ENCODE assay signal across 11 mouse cellular contexts in genomic region chr10:100022090-100022834, GRCm38 (mm10). TPM values are rescaled to one million over a fixed set of nuclear protein-coding genes. Genes with fewer than 3 reads are reported as not detected.
DNase-seq lines count a peak whose midpoint lies in the region; ATAC-seq lines count a peak whose summit lies in the region.
"Had no signal": no experiment of that assay in that cellular context is flagged by ENCODE, and none has a peak within 500 bp of the region (broad histone marks: within the 10 kb centered on the region; RNA-seq: fewer than 3 reads in every experiment).

No protein-coding gene starts in this region.

- H3K27ac ChIP-seq in hindbrain, embryonic 11.5 days (ENCODE audit: low read depth, low read length) = no peak overlapping the region
- no peak overlapping the region for H3K27ac ChIP-seq in hindbrain, embryonic 10.5 days
- H3K27ac ChIP-seq in forebrain, embryonic 11.5 days (ENCODE audit: low read depth, low read length) = peak overlapping the region; percentile 4; the same call in 1 of the 2 replicates
- no peak overlapping the region for H3K27ac ChIP-seq in hindbrain, embryonic 16.5 days (ENCODE audit: low read depth, low read length)
- H3K27ac ChIP-seq in neural tube, embryonic 14.5 days (ENCODE audit: low read depth, low read length) = no peak overlapping the region
- H3K27ac ChIP-seq: embryonic facial prominence, embryonic 13.5 days had no signal

- WGBS in hindbrain, embryonic 11.5 days = 35% methylated on average over 11 of the region's 11 CpGs
- 39% methylated on average over 11 of the region's 11 CpGs for WGBS in hindbrain, embryonic 10.5 days
- 26% methylated on average over 11 of the region's 11 CpGs for WGBS in forebrain, embryonic 11.5 days
- 20% methylated on average over 11 of the region's 11 CpGs for WGBS in hindbrain, embryonic 16.5 days
- 13% methylated on average over 11 of the region's 11 CpGs for WGBS in neural tube, embryonic 14.5 days

- peak; percentile 41 for ATAC-seq in hindbrain, embryonic 11.5 days (ENCODE audit: low FRiP score)
- ATAC-seq in forebrain, embryonic 11.5 days (replicated peaks; ENCODE audit: low FRiP score) = peak; percentile 63
- peak; percentile 72 for ATAC-seq in hindbrain, embryonic 16.5 days
- peak; percentile 64 for ATAC-seq in neural tube, embryonic 14.5 days (ENCODE audit: low read depth)

- H3K4me1 ChIP-seq in hindbrain, embryonic 11.5 days (replicated peaks; ENCODE audit: control insufficient read depth, insufficient read depth, low read length) = no peaks in the 10 kb centered on the region
- peaks cover 42% of the 10 kb centered on the region for H3K4me1 ChIP-seq in hindbrain, embryonic 10.5 days (replicated peaks)
- H3K4me1 ChIP-seq in forebrain, embryonic 11.5 days (replicated peaks; ENCODE audit: control insufficient read depth, insufficient read depth, low read length) = peaks cover 9% of the 10 kb centered on the region; the same call in 1 of the 2 replicates
- peaks cover 5% of the 10 kb centered on the region for H3K4me1 ChIP-seq in hindbrain, embryonic 16.5 days (ENCODE audit: control insufficient read depth, insufficient read depth, low read depth, low read length)
- peaks cover under 1% of the 10 kb centered on the region; the same call in 1 of the 2 replicates for H3K4me1 ChIP-seq in neural tube, embryonic 14.5 days (ENCODE audit: control insufficient read depth, insufficient read depth, low read length)

- no peak for DNase-seq in hindbrain, embryonic 11.5 days (ENCODE audit: low spot score)
- no peak for DNase-seq in hindbrain, embryonic 10.5 days (ENCODE audit: low spot score)
- DNase-seq in forebrain, embryonic 11.5 days (ENCODE audit: low spot score) = no peak
- DNase-seq in embryo, embryonic 10.5 days (ENCODE audit: low spot score) = no peak
- DNase-seq in adrenal gland, postnatal 36 days = no peak
- DNase-seq: cerebellum, adult 9-11 months; heart, postnatal 14 days had no signal

- H3K9me3 ChIP-seq in hindbrain, embryonic 11.5 days (ENCODE audit: control insufficient read depth, low read length) = no peaks in the 10 kb centered on the region
- no peaks in the 10 kb centered on the region for H3K9me3 ChIP-seq in hindbrain, embryonic 10.5 days
- H3K9me3 ChIP-seq in forebrain, embryonic 11.5 days (ENCODE audit: control insufficient read depth, low read length) = no peaks in the 10 kb centered on the region; the same call in 1 of the 2 replicates
- H3K9me3 ChIP-seq in hindbrain, embryonic 16.5 days (ENCODE audit: control insufficient read depth, low read length) = no peaks in the 10 kb centered on the region
- H3K9me3 ChIP-seq in neural tube, embryonic 14.5 days (ENCODE audit: control insufficient read depth, low read length) = no peaks in the 10 kb centered on the region
- H3K9me3 ChIP-seq: embryonic facial prominence, embryonic 13.5 days had no signal

- H3K27me3 ChIP-seq in hindbrain, embryonic 11.5 days (ENCODE audit: control insufficient read depth, insufficient read depth, low read length) = peaks cover 2% of the 10 kb centered on the region; the same call in 1 of the 2 replicates
- peaks cover 50% of the 10 kb centered on the region for H3K27me3 ChIP-seq in hindbrain, embryonic 10.5 days (ENCODE audit: insufficient read depth, poor library complexity, severe bottlenecking)
- peaks cover 3% of the 10 kb centered on the region for H3K27me3 ChIP-seq in forebrain, embryonic 11.5 days (ENCODE audit: control insufficient read depth, insufficient read depth, low read length)
- H3K27me3 ChIP-seq in hindbrain, embryonic 16.5 days (replicated peaks; ENCODE audit: control insufficient read depth, insufficient read depth, low read length) = no peaks in the 10 kb centered on the region; the same call in 1 of the 2 replicates
- no peaks in the 10 kb centered on the region; the same call in 1 of the 2 replicates for H3K27me3 ChIP-seq in neural tube, embryonic 14.5 days (ENCODE audit: control insufficient read depth, insufficient read depth, low read length)
- H3K27me3 ChIP-seq: CH12.LX had no signal

- no peak overlapping the region for H3K4me2 ChIP-seq in hindbrain, embryonic 11.5 days (replicated peaks; ENCODE audit: low read depth, low read length)
- no peak overlapping the region for H3K4me2 ChIP-seq in forebrain, embryonic 11.5 days (ENCODE audit: low read depth, low read length, severe bottlenecking)
- no peak overlapping the region for H3K4me2 ChIP-seq in hindbrain, embryonic 16.5 days (ENCODE audit: low read length)
- H3K4me2 ChIP-seq in neural tube, embryonic 14.5 days (ENCODE audit: low read depth, low read length) = no peak overlapping the region
- H3K4me2 ChIP-seq: embryonic facial prominence, embryonic 13.5 days had no signal

- no peaks in the 10 kb centered on the region for H3K36me3 ChIP-seq in hindbrain, embryonic 11.5 days (ENCODE audit: control insufficient read depth, insufficient read depth, low read length)
- no peaks in the 10 kb centered on the region for H3K36me3 ChIP-seq in hindbrain, embryonic 10.5 days
- no peaks in the 10 kb centered on the region for H3K36me3 ChIP-seq in forebrain, embryonic 11.5 days (ENCODE audit: control insufficient read depth, insufficient read depth, low read length)
- no peaks in the 10 kb centered on the region for H3K36me3 ChIP-seq in hindbrain, embryonic 16.5 days (ENCODE audit: control insufficient read depth, insufficient read depth, low read length)
- no peaks in the 10 kb centered on the region for H3K36me3 ChIP-seq in neural tube, embryonic 14.5 days (ENCODE audit: control insufficient read depth, insufficient read depth, low read length)
- H3K36me3 ChIP-seq: embryonic facial prominence, embryonic 13.5 days had no signal

- H3K4me3 ChIP-seq in hindbrain, embryonic 11.5 days (ENCODE audit: low read depth, low read length) = no peak overlapping the region
- no peak overlapping the region for H3K4me3 ChIP-seq in hindbrain, embryonic 10.5 days
- no peak overlapping the region for H3K4me3 ChIP-seq in forebrain, embryonic 11.5 days (ENCODE audit: low read depth, low read length)
- no peak overlapping the region for H3K4me3 ChIP-seq in hindbrain, embryonic 16.5 days (ENCODE audit: low read length)
- no peak overlapping the region for H3K4me3 ChIP-seq in neural tube, embryonic 14.5 days (ENCODE audit: low read depth, low read length)
- H3K4me3 ChIP-seq: embryonic facial prominence, embryonic 13.5 days had no signal

- H3K9ac ChIP-seq in hindbrain, embryonic 11.5 days (ENCODE audit: low read depth, low read length) = no peak overlapping the region
- no peak overlapping the region for H3K9ac ChIP-seq in forebrain, embryonic 11.5 days (ENCODE audit: low read length)
- no peak overlapping the region for H3K9ac ChIP-seq in hindbrain, embryonic 16.5 days (ENCODE audit: low read depth, low read length)
- H3K9ac ChIP-seq in neural tube, embryonic 14.5 days (replicated peaks; ENCODE audit: low read depth, low read length) = no peak overlapping the region
- H3K9ac ChIP-seq: embryonic facial prominence, embryonic 13.5 days had no signal

RNA-seq across cellular contexts. Expression of gene Kitl, which starts 6.8 kb away (rescaled TPM):
- polyA plus RNA-seq in hindbrain, embryonic 11.5 days (2014; fragmentation: Nextera tagmentation; extraction: Ambion mirVana) = 18.0 and 20.9 TPM in 2 replicates
- 12.1 and 15.1 TPM in 2 replicates for polyA plus RNA-seq in hindbrain, embryonic 10.5 days (2016; fragmentation: Nextera tagmentation; extraction: Ambion mirVana)
- 18.4 and 19.2 TPM in 2 replicates for polyA plus RNA-seq in forebrain, embryonic 11.5 days (2014; fragmentation: Nextera tagmentation; extraction: Ambion mirVana)
- polyA plus RNA-seq in hindbrain, embryonic 16.5 days (2015; fragmentation: Nextera tagmentation; extraction: Ambion mirVana) = 29.8 and 30.1 TPM in 2 replicates
- polyA plus RNA-seq in neural tube, embryonic 14.5 days (2014; fragmentation: Nextera tagmentation; extraction: Ambion mirVana) = 39.4 and 40.4 TPM in 2 replicates
- total RNA-seq in adrenal gland, postnatal 36 days (2021) = 10 to 100 TPM; 26.4 to 27.1 TPM
- total RNA-seq: CH12.LX had no signal
